Mouse (Mus musculus) retina, embryonic 14.5 days (tissue): ENCODE measurements around the gene Gm5169.
"Not testable (repeated sequence)": the region's sequence is repeated elsewhere in the genome, so short reads cannot be mapped to it uniquely, and the experiment has no call there.

ENCODE experiments used
- DNase-seq: peaks from one replicate; pipeline ENCODE4 v3.0.0-alpha.2; 2015; ENCODE audit warnings: low spot score

The Gm5169 gene

DNA sequence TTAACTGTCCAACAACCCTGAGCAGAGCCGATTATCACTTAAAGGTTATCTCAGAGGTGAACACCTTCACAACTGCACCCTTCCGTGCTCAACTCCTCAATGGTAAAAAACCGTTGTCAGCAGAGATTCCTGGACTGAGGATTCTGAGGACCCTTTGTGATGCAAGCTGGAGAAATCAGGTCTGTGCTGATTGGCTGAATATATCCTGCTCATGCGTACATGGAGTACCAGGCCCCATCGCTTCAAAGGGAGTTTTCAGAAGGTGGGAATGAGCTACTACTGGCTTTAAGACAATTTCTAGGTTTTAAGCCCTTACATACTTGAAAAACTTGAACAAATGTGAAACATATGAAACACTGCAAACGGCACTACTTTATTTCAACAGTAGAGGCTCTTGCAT is at the start of gene Gm5169:
TSS of gene Gm5169 (minus strand) at position 101 of the 400 bp plus-strand sequence.
- DNase-seq = not testable (repeated sequence)

DNA sequence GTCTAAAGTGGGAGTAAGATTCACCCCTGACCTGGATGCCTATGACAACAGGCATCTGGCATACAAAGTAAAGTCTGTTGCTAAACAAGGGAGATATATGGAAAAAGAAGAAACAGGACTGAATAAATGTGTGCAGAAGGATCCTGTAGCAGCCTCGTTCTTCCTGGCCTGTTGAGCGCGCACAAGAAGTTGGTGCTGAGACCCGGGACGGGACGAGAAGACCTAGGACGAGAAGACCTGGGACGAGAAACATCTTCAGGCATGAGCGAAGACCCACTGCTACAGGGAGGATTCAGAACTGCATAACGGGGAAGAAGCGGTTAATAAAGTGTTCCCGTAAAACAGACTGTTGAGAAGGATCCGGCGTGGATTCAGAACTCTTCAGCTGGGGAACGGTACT is 46.2 kb upstream of the Gm5169 start:
- not testable (repeated sequence) for DNase-seq
